Mouse (Mus musculus) kidney, postnatal 4 days (tissue): ENCODE data around the gene Tead1.

Experiments
- DNase-seq, 2 experiments: peaks; one replicate each; pipeline ENCODE4 v3.0.0; 2021; ENCODE audit warnings: mixed read lengths in 2 of 2

The Tead1 gene

DNA sequence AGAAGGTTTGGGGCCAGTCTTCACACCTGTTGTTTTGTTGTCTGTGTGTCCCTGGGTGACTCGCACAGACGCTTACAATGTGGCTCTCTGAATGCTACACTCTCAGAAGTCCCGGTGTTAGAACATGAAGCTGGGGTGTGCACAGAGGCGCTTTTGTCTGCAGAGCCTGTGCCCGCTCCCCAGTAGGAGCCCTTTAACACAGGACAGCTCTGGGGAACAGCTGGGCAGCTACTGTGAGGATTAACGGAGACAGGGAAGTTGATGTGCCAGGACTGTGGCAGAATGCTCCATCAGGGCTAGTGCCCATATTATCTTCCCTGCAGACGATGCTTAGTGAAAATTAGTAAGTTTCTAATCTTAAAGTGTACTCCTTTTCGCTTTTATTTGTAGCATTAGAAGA, 102.9 kb downstream of the Tead1 start:
- DNase-seq: no peak

DNA sequence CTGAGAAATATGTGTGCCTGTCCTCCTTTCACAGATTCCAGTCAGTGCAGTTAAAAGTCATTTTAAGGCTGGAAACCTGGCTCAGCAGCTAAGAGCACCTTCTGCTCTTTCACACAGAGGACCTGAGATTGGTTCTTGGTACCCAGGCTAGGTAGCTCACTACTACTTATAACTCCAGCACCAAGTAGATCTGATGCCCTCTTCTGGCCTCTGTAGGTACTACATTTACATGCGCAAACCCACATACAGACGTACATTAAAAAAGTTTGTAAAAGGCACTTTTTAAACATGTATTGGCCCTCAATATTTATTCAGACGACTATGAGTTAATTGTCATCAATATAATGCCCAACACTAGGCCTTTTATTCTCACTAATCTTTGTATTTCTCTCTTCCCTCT, 105.2 kb downstream of the Tead1 start:
- DNase-seq: no peak

DNA sequence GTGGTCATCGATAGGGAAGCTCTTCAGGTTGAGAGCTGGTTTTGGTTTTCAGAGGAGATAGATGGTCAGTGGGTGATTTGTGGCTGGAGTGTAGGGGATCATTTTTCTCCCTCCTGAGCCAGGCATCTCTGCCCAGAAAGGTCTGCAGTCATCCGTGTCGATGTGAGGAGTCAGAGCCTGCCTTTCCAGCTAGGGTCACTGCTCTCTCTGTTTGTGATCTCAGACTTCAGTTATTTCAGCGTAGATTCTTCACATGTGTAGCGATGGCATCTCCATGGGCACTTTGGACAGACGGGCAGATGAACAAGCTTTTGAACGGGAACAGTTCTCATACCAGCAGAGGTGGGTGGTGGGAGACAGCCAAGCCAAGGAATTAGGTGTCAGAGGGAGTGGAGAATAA, 106.2 kb downstream of the Tead1 start:
- DNase-seq: peak in 1 of 2 experiments; percentile 58

DNA sequence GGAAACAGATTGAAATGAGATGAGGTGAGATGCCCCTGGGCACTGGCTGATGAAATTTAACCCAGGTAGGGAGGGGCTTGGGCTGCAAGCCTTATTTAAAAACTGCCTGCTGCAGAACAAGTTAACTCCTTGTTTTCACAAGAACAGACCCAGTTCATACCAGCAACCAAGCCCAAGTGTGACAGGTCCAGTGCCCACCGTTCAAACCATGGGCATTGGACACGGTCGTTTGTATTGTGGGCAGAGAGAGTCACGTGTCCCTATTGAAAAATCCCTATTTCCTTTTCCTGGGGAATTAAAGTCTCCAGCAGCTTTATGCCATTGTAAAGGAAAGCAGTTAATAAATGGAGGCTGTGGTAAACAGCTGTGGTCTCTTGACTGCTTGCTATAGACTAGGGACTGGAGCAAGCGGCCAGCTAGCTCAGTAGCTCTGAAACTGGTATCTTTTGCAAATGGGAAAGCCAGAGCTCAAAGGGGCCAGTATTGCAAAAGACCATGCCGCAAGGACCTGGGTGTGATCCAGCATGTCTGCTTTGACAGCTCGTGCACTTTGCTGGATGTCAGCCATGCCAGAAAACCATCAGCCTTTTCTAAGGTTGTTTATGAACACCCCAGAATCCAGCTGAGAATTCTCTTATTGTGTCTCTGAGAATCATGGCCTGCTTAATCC, 107.6 kb downstream of the Tead1 start:
- peak in 1 of 2 experiments; percentile 44 for DNase-seq

DNA sequence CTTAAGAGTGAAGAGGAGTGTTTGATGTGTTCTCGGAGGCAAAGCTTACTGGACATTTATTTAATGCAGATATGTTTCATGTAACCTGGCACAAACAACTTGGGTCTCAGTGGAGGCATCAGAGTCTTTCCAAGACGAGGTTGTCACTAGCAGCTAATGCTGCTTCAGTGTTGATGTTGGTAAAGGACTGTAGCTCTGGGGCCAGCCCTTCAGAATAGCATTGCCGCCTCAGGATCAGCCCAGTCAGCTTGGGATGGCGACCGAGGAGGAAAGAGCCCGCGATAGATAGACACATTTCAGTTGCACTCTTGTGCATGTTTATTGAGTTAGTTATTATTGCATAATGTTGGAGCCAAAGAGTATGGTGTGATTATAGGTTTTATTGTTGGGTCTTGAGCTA, 108.2 kb downstream of the Tead1 start:
- no peak for DNase-seq

DNA sequence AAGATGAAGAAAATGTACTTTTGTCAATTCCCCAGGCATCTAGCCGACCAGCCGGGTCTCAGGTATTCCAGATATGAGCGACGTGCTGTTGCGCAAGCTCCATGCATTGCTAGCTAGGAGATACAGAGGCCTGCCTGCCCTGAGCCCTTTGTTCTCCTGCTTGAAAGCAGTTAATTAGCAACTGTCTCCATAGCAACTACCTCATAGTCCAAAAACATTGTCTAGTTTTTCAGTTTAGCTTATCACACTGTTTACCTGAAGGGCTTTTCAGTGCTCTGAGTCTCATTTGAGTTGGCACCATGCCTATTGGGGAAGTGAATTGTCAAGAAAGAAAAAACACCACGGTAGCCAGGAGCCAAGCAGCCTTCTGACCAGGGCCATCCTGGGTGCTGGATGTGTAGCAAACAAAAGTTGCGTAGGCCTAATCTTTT, 109.2 kb downstream of the Tead1 start:
- DNase-seq: peak; percentile 41 to 62

DNA sequence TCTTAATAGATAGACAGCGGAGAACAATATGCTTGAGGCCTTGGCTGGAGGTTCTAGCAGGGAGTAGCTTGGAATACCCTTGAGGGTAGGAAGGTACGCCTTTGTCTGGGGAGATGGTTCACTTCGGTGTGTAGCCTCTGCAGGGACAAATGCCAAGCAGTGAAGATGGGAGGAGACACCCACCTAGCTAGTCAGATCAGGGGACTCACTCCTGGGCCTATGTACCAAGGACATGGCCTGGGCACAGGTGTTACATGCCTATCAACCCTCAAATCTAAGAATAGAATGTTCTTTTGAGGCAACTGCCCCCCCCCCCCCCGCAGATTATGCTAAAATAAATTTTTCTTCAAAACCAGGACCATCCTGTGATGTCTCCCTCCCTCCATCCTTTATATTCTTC, 110.6 kb downstream of the Tead1 start:
- no peak for DNase-seq

DNA sequence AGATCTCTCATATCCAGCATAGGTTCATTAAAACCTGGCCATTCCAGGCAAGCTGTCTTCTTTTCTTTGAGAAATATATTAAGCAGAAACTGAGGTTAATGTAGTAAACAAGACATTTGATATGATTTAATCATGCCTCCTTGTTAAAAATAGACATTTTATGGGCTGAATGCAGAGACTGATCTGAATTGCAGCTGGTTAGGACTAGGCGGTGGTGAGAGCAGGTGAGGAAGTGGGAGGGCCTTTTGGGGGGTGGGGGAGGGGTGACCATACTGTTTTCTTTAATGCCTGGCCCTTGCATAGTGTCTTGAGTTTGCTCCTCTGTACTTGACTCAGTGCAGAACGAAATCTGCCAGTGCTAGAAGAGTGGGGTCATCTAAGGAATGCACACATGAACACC, 111.2 kb downstream of the Tead1 start:
- no peak for DNase-seq

DNA sequence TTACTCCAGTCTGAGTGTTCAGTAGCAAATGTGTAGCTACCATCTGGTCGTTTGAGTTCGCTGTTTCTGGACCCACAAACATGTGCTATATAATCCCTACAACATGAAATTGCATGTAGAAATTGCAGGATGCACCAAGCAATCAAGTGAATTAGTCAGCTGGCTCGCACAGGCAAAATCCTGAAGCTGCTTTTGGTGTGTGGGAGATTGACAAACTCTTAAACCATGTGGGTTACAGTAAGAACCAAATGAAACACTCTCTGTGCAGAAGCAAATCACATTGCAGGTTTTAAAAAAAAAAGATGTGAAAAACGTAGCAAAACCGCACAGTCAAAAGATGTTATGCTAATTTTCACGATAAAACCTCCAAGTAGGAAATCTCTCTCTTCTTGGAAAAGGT, 113.6 kb downstream of the Tead1 start:
- no peak for DNase-seq

DNA sequence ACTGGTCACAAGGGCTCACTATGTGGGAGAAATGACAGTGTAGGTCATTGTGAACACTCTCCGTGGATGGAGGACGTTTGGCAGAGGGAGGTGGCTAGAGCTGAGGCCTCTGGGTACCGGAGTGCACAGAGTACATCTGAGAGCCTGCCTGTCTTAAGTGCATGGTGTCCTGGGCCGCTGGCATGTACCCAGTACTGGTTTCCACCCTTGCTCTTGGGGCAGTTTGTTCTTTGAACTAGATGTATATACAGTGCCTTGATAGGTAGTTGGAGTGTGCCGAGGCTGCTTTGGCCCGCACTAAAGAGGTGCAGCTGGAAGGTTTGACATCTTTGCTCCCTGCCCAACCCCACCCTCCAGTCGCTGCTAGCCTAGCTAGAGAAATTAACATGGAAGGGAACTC, 114.8 kb downstream of the Tead1 start:
- no peak for DNase-seq

DNA sequence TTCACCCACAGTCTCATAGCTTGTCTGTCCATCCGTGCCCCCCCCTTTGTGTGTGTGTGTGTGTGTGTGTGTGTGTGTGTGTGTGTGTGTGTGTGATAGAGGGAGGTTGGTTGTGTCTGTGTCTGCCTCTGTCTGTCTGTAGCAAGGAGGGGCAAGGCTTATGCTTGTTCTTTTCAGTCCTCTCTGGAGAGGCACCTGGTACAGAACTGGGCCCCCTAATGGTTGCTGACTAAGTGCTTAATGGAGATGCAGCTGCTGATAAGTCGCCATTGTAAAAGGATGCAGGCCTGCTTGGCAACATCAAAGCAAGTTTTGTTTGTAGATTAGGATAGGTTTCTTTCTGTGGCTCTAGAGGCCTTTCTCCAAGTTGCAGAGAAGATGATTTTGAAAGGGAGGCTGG, 115.4 kb downstream of the Tead1 start:
- DNase-seq: no peak

DNA sequence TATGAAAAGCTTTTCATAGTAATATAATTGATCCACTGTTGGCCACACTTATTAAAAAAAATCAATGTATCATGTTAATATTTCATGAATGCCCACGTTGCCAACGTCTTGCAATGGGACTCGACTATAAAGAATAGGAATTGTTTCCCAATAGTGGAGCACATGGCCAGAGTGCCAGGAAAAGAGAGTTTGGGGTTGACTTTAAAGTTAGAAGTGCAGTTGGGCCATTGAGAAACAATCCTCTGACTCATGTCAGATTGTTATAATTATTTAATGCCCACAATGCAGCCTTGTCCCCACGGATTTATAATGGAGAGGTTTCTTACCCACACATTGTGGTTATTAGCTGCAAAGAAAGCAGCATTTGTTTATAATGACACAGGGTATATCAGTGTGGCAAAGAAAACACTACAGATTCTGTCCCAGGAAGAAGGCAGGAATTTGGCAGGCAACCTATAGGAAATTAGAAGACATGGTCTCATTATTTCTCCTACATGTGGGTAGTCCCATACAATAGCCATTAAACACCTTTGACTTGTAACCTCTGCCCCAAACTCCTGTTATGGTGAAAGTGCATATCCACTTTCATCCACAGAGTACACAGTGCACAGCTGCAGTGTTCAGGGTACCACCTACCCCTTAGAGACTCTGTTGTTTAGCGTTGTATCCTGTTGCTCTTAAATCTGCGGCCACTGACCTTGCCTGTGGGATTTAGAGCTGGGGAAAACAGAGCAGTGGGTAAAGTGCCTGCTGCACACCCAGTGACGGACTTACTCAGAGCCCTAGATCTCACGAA, 118.6 kb downstream of the Tead1 start:
- no peak for DNase-seq

DNA sequence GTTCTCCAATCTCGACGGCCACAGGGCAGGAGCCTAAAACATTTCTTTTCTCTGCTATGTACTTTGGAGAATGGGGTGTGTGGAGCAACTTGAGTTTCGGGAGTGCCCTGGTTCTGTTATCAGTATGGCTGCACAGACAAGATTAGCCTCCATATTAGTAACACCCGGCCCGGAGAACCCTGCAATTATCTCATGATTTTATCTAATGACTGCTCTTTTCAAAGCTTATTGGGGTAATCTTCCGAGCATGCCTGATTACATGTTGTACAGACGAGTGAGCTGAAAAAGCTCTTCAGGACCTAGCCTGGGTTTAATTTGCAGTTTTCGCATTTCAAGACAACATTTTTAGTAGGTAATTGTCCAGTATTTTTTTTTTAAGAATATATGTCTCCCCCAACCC, 122.6 kb downstream of the Tead1 start:
- no peak for DNase-seq

DNA sequence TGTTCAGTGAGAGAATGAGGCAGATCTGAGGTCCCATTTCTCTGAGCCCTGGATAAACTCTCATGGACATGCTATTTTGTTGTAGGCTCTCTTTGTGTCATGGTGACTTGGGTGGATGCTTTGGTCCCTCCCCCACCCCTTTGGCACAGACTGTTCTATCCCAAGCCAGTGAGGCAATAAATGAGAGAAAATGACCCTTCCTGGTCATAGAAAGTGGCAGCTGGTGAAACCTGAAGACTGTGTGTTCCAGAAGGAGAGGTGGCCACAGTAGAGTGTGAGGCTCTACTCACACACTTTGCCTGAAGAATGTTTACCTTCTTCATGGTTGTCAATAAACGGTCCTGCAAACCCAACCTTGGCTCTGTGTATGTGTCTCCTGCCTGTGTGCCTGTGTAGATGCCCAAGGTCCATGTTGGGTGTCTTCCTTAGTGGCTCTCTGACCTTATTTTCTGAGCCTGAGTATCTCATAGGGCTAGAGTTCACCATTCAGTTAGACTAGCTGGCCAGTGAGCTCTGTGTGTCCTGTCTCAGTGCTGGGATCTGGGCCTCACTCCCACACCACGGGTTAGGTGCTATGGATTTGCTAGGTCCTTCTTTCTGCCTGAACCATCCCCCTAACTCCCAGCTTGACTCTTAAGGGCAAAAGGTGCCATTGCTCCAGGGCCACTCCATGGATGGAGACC, 127.7 kb downstream of the Tead1 start:
- DNase-seq: peak in 1 of 2 experiments; percentile 28

DNA sequence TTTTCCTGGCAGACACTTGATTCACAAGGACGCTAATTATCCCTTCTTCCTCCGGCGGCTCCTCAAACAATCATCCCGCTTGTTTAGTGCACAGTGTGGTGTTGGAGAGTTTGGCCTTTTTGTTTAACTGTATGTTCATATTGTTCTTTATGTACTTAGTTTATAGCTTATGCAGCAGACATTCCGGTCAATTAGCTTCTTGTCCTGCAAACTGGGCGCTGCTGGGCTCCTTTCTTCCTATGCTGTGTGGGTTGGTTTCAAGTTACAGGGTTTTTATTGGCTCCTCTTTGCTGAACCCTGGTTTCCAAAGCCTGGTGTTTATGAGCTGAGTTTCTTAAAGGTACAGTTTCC, 128.3 kb downstream of the Tead1 start:
- DNase-seq: peak; percentile 61 to 79

DNA sequence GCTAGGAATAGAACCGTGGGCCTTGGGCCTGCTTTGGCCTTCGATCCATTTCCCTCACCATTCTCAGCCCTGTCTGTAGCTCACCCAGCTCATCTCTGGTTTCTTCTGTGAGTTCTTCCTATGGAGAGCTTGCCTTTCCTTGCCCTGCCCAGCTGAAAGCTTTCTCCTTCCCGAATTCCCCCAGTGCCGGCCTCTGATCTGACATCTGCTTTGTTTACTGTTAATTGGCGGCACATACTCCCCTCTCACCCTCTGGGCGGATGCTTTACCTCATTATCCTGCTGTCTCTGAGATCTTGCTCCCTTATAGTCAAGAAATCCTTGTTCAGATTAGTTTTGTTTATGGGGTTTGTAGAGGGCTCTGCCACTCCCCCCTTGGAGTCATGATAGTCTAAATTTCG, 131.6 kb downstream of the Tead1 start:
- peak in 1 of 2 experiments; percentile 54 for DNase-seq

DNA sequence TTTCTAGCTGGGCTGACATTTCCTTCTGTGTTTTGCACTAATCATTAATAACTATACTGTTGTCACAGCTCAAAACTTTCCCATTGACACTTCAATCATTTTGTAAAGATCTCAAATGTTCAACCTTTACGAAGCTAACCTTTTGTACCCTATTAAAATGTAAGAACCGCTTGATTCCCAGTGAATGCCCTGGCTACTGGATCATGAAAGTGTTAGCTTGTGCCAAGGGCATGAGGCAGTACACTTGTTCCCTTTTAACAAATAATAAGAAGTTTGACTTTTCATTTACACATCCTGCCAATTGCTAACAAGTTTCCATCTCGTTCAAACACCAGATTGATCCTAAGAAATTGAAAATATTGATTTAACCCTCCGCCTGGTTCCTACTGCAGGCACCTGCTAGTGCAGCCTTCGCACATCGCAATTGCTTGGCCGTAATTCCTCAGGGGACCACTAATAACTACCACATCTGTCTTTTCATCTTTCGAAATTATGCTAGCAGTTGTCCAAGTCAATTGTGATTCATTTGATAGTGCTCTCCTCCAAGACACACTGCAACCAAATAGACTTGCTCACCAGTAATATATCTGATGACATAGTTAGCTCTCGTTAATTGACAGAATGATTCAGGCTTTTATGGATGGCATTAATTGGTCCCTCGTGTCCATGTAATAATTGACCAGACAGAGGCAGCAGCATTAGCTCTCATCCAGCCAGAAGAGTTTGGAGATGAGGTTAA, 133.1 kb downstream of the Tead1 start:
- no peak for DNase-seq

DNA sequence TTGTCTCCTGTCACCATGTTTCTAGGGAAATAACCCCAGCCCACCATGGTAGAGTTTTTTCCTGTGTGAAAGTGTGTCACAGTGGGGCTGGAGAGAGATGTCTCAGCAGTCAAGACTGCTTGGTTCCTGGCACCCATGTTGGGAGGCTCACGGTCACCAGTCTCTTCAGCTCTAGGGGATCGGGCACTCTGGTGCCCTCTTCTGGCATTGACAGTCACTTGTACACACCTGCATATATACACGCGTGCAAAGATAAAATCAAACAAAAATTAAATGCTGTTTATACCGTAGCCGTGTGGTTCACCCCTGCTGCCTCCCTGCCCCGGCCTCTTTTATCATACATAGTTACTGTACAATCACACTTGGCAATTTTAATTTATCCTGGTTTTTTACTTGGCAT, 134.0 kb downstream of the Tead1 start:
- no peak for DNase-seq

DNA sequence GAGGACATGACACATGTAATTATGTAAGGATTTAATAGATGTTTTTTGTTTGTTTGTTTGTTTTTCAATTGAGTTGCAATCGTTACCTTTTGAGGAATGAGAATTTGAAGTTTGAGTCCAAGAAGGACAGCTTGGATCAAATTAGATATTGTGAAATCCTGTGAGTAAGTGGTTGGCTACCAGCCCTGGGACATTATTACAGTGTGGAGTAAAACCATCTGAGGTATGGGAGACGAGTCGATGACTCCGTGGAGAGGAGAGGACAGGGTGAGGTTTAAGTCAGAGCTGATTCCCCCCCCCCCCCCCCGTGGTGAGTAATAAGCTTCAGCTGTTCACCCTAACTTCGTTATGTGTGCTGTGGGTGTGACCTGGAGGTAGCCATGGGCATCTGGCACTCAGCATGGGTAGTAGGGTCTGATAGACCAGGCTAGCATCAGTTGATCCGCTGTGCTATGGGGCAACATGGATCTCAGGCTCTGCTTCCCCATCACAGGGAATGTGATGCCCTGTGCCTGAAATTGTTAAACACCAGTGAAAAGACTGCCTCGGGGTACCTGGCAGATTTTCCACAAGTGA, 134.7 kb downstream of the Tead1 start:
- DNase-seq: no peak

DNA sequence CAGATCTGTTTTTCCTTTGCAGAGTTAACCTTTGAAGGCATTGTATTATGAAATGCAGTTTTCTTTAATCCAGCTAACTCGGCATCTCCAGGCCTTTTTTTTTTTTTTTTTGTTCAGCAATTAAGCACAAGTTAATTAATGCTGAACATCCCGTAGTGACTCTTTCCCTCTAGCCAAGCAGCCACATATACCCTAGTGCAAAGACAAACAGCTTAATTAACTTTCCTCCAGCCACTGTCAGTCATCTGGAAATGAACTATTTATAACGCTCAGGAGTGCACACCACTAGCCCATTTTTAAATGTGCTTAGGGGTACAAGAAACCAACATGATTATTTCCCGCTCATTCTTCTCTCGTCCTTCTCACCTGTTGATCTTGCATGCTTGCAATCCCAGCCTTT, 136.9 kb downstream of the Tead1 start:
- DNase-seq: no peak

DNA sequence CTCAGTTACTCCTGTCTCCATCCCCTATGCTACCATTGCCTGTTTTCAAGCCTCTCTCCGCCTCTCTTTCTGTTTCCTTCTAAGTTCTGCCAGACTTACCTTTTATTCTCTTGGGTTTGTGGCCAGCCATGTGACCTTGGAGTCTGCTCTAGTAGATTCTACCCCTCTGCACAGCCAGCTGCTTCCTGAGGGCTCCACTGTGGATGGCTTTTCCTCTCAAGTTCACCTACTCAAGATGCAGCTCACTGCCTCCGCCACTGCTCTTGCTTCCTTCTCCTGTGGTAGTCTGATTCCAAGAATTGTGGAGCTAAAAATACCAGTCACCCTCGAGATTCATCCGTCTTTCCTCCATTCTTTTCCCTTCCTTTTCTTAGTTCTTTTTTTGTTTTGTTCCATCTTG, 140.7 kb downstream of the Tead1 start:
- DNase-seq: peak in 1 of 2 experiments; percentile 33

DNA sequence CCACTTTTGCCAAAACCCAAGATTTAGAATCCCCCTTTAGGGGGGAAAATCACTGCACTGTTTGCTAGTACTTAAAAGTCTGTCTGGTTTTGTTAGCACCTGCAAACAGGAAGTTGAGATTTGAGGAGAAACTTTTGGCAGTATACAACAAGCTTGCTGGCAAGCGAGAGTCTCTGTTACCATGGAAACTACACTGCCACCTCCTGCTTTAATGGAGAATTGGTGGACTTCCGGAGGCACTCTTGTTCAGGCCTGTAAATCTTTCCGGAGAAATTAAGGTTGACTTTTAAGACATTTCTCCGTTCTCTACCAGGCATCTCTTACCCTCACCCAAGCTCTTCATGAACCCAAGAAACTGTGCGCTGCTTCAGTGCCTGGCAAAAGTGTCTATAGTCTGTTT, 143.8 kb downstream of the Tead1 start:
- DNase-seq: peak in 1 of 2 experiments; percentile 36

DNA sequence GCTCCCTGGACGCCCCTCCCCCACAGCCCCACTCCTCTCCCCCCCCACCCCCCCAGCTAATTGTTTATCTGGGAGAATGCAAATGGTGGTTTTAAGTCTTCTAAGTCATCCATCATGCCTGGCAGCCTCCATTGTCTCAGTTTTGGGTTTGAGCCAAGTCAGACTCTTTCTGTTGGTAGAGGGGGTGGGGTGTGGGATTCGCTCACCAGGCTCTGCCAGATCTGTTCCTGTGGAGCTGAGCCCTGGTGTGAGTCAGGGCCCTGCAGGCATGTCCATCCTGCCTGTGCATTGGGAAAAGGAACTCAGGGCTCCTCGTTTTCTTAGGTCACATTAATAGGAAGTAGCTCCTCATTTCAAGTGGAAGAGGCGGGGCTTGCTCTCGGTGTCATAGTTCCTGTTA, 144.5 kb downstream of the Tead1 start:
- DNase-seq: peak; percentile 63 to 79
